Mouse (Mus musculus) bone marrow, adult 2 months (tissue): Measurements from ENCODE around the gene Cog2.

Experiments
- CTCF ChIP-seq: fragments of 200-500 bp; IDR thresholded peaks from 2 replicates; pipeline ENCODE4 v1.5.1; 2011; ENCODE audit warnings: low read length, control low read depth; ENCODE audit not compliant: control insufficient read depth, insufficient read depth
- POLR2A ChIP-seq: fragments of 200-500 bp; IDR thresholded peaks from 2 replicates; pipeline ENCODE4 v1.6.1; 2011; ENCODE audit warnings: low read depth, mild to moderate bottlenecking, control low read depth, low read length, borderline replicate concordance; ENCODE audit not compliant: control insufficient read depth

DNA sequence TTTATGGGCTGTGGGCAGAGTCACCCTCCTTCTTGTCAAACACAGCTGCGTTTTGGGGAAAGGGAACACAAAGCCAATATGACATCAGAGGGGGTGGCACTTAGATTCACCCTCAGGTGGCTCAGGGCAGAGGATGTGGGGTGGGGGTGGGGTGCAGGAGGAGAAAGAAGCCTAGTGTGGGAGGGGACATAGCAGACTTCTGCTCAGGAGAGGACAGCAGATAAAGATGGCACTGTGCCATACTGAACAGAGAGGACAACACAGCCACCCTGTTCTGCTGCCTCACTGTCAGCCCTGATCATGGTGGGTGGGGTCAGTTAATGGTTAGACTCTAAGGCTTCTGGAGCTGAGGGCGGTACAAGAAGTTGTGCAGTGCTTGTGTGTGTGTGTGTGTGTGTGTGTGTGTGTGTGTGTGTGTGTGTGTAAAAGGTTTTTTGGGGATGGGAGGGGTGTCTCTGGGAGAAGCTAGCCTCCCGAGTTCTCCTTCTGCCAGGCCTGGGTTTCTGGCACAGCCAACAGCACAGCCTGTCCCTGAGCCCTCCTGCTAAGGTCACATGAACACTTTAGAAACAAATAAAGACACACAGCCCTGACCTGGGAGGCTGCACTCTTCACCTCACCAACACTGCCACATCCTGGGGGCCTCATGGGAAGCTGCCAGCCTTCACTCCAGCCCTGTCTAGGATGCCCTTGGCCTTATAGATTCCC lies 65.3 kb downstream of the Cog2 start:
- TF ChIP-seq POLR2A (no peak), CTCF (no peak)
